Mouse (Mus musculus): ENCODE data around the gene Rab11b.

DNA sequence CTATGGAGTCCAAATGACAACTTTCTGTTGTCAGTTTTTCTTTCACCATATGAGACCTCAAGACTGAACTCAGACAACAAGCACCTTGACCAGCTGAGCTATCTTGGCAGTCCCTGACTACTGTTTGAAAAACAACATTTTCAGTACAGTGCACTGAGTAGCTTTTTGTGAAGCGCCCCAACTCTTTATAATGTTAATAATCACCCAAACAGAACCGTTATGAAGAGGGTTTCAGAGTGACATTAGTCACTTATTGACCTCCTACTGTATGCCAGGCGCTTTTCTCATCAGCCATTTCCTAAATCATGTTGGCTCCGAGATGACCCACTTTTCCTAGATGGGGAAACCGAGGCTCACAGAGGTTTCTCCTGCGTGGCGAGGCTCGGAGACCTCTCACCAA is 42.3 kb downstream of the Rab11b start:
- TF ChIP-seq CTCF (IDR thresholded peaks at IDR 0.05; ENCODE audit: low read depth, low read length) (no peak), POLR2AphosphoS5 (IDR thresholded peaks at IDR 0.05; ENCODE audit: insufficient replicate concordance, low read depth, low read length) (no peak), TAL1 (conservative IDR thresholded peaks at IDR 0.05; ENCODE audit: low read depth, low read length) (no peak)
